Mouse (Mus musculus) ovary, postnatal 36 days (tissue): Measurements from ENCODE around the gene Sh3d21.
"Not testable (repeated sequence)": the region's sequence is repeated elsewhere in the genome, so short reads cannot be mapped to it uniquely, and the experiment has no call there.

ENCODE experiments used
- DNase-seq: peaks from one replicate; pipeline ENCODE4 v3.0.0; 2022; ENCODE audit warnings: low spot score, mixed read lengths

Sh3d21 gene

DNA sequence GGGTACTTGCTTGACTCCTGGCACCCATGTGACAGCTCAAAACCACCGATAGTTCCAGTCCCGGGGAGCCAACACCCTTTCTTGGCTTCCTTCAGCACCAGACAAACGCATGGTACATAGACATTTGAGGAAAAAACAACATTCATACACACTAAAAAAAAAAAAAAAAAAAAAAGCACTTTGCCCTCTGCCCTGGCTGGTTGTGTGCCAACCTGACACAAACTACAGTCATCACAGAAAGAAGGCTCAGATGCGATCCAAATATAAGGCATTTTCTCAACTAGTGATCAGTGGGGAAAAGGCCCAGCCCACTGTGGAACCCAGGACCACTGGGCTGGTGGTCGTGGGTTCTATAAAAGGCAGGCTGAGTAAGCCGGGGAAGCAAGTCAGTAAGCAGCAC, 5.6 kb upstream of the Sh3d21 start:
- DNase-seq: no peak

DNA sequence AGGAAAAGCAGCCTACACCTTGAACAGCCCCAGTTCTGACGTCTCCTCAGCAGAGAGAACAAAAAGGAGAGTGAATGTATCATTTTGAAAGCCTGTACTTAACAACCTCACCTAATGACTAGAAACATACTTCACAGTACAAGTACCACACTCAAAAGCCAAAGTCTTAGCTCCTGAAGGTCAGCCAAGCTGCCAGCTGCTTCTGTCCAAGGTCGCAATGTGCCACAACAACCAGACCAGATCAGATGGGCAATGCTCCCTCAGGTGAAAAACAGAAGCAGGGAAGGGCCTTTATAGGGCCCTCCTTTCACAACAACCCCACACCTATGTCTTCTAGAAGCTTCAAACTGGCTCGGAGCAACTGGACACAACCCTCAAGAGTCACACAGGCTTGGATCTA, 2.8 kb upstream of the Sh3d21 start:
- DNase-seq: peak; percentile 33

DNA sequence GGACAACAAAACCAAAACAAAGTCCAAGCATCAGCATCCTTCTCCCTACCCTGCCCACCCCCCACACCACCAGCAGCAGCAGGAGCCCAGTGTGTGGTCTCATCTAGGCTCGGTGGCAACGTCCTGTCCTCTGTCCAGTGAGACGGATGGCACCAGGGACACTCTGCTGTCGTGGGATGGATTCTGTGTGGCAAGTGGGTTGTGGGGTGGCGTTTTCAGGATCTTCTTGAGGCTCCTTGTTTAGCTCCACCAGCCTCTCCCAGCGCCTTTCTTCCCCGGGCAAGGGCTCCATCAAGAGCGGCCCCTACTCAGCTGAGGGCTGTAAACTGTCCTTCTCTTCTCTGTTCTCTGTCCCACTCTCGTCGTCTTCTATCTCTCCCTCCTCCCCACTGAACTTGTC, 1.8 kb upstream of the Sh3d21 start:
- DNase-seq: not testable (repeated sequence)

DNA sequence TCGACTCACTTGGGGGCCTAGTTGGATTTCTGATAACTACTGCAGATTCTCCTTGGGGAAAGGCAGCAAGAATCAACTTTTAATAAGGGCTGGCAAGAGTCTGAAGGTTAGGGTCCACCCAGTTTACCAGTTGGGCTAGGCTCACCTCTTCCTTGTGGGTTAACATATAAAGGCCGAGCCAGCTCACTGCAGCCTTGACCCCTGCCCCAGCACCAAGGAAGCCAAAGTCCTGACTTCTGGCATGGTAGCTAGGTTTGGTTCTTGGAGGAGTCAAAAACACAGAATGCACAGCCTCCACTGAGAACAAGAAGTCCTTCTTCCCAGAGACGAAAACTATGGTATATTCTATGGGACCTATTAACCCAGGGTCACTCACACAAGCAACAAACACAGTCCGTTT, 394 bp upstream of the Sh3d21 start:
- no peak for DNase-seq

DNA sequence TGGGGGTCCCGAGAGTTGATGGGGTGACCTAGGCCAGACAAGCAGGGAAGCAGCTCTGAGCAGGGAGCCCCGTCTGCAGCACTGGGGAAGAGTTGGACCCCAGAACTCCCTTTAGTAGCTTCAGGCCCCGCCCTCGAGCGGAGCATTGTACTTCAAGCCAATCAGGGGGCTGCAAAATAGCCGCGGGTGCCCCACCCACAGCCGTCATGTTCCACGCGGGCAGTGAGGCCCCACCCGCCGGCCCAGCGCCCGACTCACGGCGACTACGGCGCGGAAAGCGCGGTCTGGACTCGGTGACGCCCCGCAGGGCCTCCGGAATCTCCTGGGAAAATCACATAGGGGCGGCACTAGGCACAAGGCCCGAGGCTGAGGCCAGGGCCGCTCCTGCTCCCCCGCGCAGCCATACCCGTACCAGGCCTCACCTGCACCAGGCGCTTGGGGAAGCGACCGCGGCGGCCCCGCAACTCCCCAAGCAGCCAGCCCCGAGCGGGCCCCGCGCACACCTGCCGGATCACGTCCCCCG, 686 bp downstream of the Sh3d21 start:
- DNase-seq: peak; percentile 90

DNA sequence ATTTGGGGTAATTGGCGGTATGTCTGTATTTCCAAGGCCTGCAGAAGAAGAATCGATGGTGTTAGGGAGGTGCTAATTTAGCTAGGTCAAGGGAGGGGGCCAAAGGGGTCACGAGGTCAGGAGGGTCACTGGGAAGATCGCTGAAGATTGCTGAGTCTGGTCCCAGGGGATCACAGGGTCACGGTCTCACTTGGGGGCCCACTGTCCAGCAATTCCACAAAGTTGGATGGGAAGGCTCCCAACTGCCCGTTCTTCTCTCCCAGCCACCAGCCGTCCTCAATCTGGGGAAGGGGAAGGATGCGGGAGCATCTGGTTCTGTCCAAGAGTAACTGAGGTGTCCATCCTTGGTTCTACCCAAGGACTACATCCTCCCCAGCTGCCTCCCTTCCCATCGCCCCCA, 1.3 kb downstream of the Sh3d21 start:
- no peak for DNase-seq

DNA sequence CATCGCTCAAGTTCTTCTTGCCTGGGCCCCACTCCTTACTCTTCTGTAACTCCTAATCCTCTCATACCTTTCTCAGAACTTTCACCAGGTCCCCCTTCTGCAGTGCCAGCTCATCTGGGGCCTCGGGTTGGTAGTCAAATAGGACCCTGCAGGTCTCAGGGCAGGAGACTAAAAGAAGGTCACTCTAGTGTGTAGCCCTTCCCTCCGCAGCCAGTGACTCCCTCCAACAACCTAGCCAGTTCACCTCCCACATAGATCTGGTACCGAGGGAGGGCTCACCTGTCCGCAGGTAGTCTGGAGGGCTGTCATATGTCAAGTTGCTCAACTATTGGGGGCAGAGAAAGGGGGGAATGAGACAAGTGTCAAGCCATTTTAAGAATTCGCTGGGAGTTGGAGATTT, 1.8 kb downstream of the Sh3d21 start:
- no peak for DNase-seq

DNA sequence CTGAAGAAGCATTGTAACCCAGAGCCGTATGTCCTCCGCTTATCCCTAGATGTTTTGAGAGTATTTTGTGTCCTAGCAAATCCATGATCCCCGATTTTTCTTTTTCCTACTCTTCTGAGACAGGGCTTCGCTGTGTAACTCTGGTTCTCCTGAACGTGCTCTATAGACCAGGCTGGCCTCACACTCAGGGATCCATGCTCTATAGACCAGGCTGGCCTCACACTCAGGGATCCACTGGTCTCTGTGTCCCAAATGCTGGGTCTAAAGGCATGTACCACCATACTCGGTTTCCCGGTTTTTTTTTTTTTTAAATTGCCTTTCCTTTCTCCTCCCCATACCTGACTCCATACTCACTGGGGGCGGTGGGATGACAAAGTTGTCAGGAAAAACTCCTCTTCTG, 2.3 kb downstream of the Sh3d21 start:
- no peak for DNase-seq

DNA sequence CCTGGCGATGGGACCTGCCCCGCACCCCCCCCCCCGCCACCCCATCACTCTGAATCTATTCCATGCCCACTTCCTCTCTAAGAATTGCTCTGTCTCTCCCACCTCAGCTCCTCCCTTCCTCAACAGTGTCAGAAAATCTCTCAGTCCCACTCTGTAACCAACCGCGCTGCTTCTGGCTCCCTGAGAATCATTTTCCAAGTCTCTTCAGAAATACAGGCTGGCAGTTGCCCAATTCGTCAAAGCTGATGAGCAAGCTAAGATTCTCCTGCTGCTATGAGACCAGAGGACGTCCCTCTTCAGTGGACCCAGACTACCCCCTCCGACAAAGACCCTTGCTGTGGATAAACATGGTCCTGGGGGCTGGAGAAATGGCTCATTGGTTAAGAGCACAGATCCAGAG, 3.8 kb downstream of the Sh3d21 start:
- peak; percentile 3 for DNase-seq

DNA sequence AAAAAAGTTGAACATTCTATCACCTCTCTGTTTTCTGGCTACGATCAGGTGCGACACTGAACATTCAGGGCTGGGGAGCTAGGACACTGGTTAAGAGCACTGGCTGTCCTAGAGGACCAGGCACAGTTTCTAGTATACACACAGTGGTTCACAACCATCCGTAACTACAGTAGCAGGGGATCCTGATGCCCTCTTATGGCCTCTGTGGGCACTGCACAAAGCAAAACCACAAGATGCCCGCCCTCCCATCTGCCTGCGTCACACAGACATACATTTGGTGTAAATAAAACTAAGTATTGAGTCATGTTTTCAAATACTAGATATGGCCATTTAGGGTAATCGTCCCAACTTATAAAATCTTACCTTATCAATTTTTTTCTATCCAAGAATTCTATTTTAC, 5.7 kb downstream of the Sh3d21 start:
- DNase-seq: peak; percentile 11

DNA sequence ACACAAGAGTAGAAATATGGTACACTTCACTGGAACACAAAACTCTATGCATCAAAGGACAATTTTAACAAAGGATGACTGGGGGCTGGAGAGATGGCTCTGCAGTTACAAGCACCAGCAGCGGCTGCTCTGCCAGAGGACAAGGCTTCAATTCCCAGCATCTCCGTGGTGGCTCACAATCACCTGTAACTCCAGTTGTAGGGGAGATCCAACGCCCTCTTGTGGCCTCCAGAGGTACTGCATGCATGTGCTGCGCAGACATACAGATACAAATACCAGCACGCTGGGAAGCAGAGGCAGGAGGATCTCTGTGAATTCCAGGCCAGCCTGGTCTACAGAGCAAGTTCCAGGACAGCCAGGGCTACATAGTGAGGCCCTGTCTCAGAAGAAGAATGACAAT, 6.7 kb downstream of the Sh3d21 start:
- DNase-seq: peak; percentile 9

DNA sequence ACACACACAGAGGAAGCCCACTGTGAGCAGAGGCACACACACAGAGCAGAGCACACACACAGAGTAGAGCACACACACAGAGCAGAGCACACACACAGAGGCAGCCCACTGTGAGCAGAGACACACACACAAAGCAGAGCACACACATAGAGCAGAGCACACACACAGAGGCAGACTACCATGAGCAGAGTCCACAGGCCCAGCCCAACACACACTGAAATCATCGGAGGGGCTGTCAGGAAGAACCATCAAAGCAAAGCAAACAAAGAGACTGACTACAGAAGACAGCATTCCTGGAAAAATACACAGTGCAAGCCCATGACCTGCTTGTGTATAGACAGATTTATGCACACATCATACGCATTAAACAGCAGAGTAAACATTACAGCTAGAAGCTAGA, 7.4 kb downstream of the Sh3d21 start:
- no peak for DNase-seq

DNA sequence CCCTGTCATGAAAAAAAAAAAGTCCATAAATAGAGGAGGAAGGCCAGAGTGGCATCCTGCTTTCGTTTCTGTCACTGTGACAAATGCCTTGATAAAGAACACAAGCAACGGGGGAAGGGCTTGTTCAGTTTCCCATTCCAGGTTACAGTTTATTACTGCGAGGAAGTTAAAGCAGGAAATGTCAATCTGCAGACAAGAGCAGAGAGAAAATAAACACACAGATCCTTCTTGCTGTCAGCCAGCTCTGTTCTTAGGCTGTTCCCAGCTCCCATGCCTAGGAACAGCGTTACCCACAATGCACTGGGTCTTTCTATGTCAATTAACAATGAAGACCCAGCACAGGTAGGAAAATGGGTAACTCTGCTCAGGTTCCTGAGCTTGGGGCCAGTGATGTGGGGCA, 8.1 kb downstream of the Sh3d21 start:
- DNase-seq: no peak

DNA sequence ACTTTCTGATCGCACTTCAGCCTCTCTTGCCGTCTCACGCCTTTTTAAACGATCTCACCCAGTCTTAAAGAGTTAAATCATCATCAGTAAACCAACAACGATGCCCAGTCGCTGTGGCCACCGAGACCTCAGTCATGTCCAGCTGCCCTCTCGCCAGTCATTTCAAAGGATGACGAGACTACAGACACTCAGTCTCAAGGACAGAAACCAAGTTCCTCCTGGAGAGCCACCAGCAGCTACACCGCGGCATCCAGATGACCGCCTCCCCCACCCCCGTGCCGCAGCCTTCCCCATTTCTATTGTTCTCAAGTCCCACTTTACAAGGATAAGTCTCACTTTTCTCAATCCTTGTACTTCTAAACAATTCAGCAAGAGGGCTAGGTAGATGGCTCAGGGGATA, 10.4 kb downstream of the Sh3d21 start:
- DNase-seq: no peak

DNA sequence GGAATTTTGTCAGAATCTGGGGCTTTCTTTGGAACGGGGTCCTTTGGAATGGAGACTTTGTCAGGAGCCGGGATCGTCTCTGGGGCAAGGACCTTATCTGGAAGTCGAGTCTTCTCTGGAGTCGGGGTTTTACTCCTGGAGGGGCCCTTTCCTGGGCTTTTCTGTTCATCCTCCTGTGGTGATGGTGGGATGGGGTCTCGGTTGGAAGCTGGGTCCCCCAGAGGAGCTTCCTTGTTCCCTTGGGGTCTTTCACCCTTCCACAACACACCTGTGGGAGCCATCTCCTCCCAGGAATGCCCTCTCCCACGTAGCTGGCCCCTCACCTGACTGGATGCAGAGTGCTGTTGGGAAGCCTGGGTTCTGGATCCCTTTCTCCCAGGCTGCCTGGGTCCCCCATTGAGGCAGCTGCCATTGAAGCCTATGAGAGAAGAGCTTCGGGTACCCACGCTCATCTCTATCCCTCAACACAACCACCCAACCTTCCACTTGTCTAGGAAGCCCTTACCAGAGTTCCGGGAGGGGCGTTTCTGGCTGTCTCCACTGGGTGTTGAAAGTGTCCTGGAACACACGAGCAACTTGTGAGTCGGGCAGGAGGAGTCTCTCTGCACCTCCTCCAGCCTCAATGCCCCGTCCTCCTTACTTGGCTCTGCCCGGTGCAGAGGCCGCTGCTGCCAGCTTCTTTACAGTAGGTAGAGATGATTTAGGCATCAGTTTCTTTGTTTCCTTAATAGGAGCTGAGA, 11.4 kb downstream of the Sh3d21 start:
- DNase-seq: no peak

DNA sequence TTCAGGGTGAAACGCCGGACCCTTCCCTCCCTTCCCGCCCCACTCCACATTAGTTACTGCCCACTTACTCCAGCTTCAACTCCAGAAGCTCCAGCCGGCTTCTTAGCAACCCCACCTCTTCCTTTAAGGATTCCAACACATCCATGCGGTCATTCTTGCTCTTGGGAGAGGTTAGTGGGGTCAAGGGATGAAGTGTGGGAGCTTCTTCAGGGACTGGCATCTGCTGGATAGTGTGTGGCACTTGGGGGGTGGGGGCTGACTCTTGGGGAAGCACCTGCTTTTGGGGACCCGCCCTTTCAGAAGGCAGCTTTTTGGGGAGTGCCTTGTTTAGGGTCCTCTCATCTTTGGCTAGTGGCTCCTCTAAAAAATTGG, 12.4 kb downstream of the Sh3d21 start:
- no peak for DNase-seq

DNA sequence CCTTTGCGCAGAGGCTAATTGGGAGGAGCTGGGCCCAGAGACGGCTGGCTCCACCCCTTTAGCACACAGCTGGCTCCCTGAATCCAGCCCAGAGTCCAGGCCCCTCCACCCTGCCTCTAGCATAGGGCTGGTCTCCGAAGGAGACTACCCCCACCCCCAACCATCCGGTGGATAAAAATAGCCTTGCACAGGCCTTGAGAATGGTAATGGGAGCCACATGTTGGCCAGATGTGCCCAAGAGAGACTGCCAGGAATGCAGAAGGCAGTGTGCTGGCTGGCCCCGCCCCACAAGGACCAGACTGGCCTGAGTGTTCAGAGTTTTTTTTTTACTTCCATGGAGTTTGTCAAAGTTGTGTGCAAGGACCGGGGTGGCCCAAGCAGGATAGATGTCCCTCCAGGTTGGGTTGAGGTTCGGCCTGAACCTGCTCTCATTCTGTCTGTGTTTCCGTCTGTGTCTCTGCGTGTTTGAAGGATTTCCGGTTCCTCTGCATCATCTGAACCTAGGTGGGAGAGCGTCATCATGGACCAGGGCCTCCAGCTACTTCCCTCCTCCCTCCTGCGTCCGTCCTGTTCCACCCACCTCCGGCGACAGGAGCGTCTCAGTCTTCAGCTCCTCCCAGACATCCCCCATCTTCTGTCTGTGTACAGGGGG, 12.9 kb downstream of the Sh3d21 start:
- peak; percentile 65 for DNase-seq

DNA sequence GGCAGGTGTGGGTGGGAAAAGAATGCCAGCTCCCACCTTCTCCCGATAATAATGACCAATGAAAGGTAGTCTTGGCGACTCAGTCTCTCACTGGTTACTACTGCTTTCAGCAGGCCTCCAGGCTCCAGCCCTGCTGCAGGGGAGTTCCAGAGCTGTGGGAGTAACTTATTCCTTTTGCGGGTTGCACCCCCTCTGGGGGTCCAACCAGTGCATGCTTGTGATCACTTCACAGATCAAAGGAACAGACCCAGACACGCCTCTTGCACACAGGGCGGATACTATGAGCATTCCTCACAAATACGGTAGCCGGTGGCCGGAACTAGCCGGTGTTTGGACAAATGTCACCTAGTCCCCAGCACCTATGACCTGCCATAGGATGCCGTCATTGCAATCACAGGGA, 13.5 kb downstream of the Sh3d21 start:
- DNase-seq: no peak

DNA sequence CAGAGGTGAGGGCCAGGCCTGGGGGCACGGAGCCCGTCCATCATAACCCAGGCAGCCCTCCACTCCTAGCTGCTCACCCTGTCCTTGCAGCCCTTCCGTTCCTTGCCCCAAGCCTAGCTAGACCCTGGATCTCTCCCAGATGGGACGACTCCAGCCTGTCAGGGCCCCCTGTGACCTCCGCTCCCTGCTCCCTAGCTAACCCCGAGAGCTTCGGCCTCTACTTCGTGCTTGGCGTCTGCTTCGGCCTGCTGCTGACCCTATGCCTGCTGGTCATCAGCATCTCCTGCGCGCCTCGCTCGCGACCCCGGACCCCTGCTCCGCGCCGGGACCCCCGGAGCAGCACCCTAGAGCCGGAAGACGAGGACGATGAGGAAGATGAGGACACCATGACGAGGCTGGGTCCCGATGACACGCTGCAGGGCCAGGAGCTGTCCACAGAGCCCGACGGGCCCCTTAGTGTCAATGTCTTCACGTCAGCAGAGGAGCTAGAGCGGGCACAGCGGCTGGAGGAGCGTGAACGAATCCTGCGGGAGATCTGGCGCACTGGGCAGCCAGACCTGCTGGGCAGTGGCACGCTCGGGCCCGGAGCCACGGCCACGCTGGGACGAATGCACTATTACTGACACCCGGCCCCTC, 14.1 kb downstream of the Sh3d21 start:
- DNase-seq: no peak

DNA sequence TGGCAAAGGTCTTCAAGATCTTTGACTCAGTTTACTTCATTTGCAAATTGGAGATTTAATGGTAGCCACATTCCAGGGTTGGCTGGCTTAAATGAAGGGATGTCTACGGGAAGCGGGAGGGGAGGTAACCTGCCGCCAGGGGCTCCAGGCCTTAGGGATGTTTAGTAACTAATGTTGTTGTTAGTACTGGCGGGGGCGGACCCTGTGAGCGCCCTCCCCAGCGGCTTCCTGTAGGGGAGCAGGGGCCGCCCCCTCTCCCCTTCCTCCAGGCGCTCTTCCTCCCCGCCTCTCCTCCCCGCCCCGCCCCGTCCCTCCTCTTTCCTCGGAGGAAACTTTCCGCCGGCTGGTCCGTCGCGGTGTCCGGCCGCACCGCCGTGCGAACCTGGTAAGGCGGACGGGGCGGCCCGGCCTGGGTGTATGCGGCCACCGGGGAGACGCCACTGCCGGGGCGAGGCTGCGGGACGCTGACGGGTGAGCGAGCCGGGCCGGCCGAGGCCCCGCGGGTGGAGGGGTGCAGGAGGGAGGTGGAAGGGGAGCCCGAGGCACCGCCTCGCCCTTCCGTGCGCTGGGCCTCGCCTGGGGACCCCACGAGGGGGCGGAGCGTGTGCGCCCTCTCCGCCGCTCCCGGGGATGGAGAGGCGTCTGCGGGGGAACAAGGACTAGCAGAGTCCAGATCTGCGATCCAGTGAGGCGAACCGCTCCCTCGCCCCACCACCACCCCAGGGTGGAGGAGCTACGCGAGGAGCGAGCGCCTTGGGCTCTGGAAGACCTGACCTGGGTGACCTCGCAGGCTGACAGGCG, 14.9 kb downstream of the Sh3d21 start:
- peak; percentile 70 for DNase-seq

DNA sequence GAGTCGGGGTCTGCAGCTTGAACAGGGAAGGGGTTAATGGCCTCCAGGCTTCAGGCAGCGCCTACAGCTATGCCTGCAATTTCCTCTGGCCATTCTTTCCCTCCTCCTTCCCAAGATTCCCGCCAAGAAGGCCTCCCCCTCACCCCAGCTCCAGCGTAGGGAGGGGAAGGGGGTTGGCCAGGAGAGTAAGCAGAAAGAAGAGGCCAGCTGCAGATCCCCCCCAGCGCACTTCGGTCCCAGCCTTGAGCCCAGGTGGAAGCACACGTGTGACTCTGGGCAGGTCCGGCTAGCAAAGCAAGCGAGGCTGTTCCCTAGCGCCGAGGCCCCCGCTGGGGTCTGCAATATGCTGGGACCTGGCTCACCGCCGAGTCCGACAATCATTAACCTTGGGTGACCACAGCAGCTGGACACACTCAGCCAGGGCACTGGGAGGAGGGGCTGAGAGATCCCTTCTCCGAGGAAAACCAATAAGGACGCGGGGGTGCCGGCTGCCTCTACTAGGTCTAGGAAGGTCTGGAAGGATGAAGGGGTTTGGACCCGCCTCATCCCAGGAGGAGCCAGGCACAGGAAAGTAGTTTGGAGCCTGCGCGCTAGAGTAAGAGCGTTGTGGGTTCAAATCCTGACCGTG, 15.6 kb downstream of the Sh3d21 start, which contains the start of gene Eva1b:
TSS of gene Eva1b (plus strand) at position 212 of the 628 bp plus-strand sequence.
- peak; percentile 64 for DNase-seq

DNA sequence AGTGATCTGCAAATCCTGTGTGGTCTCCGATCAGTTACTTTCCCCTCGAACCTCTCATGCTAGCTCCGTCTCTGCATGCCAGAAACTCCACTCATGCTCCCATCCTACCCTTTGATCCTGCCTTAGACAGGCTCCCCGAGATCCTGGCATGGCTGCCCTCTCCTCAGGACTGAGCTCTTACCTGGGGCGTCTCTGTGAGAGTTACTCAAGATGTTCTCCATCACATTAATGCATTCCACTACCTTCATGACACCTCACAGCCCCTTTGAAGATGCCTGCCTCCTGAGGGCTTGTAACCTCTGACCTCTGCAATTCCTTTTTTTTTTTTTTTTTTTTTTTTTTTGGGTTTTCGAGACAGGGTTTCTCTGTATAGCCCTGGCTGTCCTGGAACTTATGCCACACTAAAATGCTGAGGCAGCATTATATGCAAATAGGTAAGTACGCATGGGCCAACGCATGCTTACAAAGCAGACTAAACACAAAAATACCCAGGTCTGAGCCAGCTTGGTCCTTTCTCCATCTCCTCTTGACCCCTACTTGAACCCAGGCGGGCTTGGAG, 16.2 kb downstream of the Sh3d21 start:
- DNase-seq: no peak
